Mouse (Mus musculus) gastrocnemius, postnatal 10 days (tissue): ENCODE measurements at regions not wholly inside any gene's neighbourhood (a gene's known extent, or its start where the extent isn't known, plus 50 kb on each side); places are given as distances from the start of the nearest gene placed in this dataset.

Source experiments
- DNase-seq: peaks from one replicate; pipeline ENCODE4 v3.0.0; 2021; ENCODE audit warnings: mixed read lengths

DNA sequence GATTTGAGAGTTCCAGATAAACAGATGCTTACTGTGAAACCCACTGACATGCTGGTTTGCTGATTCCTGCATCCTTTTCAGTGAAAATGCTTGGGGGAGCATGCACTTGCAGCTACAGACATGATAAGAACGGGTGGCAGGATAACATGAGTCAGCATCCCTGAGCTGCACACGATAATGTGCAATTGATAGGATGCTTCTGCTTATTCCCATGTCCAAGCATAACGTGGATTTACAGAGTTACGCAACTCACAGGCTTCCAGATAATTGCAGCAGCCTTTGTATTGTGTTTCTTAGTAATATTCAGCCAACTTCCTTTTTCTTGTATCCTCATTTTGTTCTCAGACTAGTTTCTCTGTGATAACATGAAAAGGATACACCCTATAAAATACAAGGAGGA lies 245.7 kb downstream of the Flrt2 start:
- no peak for DNase-seq

DNA sequence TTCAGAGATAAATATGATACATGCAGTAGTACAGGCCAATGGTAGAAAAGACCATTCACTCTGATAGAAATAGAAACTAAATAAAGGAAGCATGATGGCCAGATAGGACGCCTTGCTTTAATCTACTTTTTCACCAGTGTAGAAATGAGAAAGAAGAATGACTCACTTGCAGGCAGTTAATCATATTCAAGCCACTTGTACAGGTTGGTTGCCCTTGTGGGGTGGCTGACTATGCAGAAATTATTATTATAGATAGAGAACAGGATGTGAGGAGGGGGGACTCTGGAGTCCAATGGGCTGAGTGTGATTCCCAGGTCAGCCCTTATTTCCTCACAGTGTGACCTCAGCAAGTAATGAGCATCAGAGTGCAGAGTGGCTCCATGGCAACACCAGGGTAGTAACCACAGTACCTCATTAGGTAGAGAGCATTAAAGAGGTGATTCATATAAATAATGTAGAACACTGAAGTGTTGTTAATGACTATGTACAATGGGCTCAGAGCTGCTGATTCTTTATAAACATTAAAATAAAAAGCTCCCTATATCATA lies 248.5 kb downstream of the Flrt2 start:
- DNase-seq: no peak

- no peak for DNase-seq
These were observed 267.9 kb downstream of the Flrt2 start for GRCm38 (mm10) chr12:95959786-95960504.

DNA sequence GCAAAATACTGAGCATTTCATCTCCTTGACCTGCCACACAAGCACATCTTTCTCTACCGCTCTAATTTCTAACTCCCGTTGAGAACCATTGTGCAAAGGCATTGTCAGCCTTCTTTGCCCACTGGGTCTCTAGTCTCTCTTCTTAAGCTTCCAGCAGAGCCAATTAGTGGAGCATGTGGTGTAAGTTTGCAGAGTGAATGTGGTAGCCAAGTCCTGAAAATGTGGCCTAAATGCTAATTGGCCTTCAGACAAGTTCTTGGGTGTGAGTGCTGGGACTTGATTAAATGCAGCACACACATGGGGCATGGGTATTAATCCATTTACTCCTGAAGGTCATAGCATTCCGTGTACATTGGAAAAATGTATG lies 268.5 kb downstream of the Flrt2 start:
- no peak for DNase-seq

GRCm38 (mm10) chr12:95962817-95963216 lies 270.8 kb downstream of the Flrt2 start:
- no peak for DNase-seq

- DNase-seq: no peak
These were observed 296.8 kb downstream of the Flrt2 start for GRCm38 (mm10) chr12:95988669-95989288.

GRCm38 (mm10) chr12:95994963-95995362 lies 302.9 kb downstream of the Flrt2 start:
- DNase-seq: no peak

GRCm38 (mm10) chr12:96030180-96030579 lies 338.2 kb downstream of the Flrt2 start:
- DNase-seq: no peak

DNA sequence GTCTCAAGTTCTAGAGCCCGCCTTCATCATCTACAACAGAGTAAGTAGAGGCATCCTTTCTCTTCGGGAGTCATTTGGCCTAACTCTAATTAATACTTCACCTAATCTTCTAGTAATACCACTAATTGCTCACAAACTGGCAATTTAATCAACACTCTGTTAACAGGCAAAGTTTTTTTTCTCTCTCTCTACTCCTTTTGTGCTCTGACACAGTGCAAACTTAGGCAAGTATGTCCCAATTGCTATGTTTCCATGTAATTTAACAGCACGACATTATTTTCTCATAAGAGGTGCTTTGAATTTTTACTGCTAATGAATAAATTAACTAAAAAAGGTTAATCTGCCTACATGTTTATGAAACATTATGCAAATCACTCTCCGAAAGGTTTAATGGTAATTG lies 383.3 kb downstream of the Flrt2 start:
- DNase-seq: no peak

- no peak for DNase-seq
These were observed 399.0 kb downstream of the Flrt2 start for GRCm38 (mm10) chr12:96090995-96091394.

GRCm38 (mm10) chr12:96106254-96106653 lies 414.2 kb downstream of the Flrt2 start:
- DNase-seq: no peak

DNA sequence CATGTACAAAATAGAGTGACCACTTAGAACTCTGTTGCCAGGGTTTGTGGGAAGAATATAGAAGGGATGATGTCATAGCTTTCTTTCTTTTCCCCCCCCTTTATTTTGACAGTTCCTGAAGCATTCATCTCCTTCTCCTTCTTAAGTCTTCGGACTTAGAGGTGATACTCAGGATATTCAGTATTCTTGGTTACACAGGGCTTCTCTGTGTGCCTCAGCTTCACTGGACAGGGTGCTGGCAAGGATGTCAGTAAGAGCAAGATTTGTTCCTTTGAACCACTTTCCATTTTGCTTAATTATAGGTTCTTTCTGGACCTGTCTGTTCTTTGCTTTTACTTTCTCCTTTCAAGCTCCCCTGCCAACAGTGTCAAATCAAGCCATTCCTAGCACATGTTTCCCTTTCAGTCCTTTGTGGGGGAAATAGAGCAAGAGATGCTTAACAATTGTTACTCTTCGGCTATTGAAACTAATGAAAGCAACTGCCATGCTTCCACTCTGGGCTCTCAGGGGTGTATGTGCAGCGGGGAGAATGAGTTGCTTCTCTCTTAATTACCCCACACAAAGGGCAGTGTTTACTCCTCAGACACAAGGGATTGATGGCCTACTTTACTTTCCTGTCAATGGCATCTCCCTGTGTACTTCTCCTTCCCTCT lies 422.8 kb downstream of the Flrt2 start:
- no peak for DNase-seq

DNA sequence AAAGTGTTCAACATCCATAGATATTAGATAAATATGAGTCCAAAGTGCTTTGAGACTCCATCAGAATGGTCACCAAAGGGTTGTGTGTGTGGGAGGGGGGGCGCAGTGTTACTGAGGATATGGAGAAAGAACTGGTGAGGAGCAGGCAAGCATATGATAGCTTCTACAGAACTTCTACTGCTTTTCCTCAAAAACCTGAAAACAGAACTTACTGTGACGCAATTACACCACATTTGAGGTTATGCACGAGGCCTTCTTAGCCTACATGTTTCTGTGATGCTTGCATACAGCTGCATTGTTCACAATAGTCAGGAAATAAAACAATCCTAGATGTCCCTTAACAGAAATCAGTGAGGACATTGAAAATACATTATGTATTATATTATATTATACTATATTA lies 425.5 kb downstream of the Flrt2 start:
- DNase-seq: no peak

GRCm38 (mm10) chr12:96124156-96124931 lies 432.3 kb downstream of the Flrt2 start:
- no peak for DNase-seq

GRCm38 (mm10) chr12:96129870-96130454 lies 437.9 kb downstream of the Flrt2 start:
- no peak for DNase-seq

GRCm38 (mm10) chr12:96130796-96131512 lies 438.9 kb downstream of the Flrt2 start:
- DNase-seq: no peak

GRCm38 (mm10) chr12:96134136-96134535 lies 442.1 kb downstream of the Flrt2 start:
- no peak for DNase-seq

- no peak for DNase-seq
These were observed 449.7 kb downstream of the Flrt2 start for GRCm38 (mm10) chr12:96141748-96142147.

DNA sequence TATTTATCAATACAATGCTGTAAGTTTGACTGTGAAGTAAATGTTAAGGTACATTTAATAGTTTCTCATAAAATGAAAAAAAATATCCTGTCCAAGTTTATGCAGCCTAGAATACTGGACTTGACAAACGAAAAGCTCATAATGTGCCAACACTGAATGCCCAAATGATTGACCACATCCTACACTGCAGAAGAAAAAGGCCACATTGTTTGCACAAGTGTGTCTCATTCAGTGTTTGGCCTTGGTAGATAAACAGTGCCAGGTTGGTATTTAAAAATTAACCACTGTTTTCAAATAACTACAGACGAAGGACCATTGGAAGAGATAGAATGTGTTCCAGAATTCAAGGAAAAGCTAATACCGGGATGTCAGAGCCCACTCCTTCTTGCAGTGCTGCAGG lies 462.1 kb downstream of the Flrt2 start:
- no peak for DNase-seq

GRCm38 (mm10) chr12:96167551-96167950 lies 475.5 kb downstream of the Flrt2 start:
- DNase-seq: no peak

- no peak for DNase-seq
These were observed 506.9 kb downstream of the Flrt2 start for GRCm38 (mm10) chr12:96198928-96199327.

DNA sequence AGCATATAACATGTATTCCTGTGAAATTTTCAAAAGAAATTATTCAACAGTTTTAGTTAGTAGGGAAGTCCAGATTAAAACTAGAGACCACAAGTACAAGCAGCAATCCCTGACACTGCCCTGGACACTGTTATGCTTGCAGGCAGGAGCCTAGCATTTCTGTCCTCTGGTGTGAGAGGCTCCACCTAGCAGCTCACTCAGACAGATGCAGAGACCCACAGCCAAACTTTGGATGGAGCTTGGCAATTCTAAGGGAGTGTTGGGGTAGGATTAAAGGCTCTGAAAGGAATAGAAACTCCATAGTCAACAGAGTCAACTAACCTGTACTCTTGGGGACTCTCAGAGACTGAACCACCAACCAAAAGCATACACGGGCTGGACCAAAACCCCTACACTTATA lies 509.8 kb downstream of the Flrt2 start:
- no peak for DNase-seq
